Mouse (Mus musculus): Measurements from ENCODE around the gene Rnf213.

The Rnf213 gene

DNA sequence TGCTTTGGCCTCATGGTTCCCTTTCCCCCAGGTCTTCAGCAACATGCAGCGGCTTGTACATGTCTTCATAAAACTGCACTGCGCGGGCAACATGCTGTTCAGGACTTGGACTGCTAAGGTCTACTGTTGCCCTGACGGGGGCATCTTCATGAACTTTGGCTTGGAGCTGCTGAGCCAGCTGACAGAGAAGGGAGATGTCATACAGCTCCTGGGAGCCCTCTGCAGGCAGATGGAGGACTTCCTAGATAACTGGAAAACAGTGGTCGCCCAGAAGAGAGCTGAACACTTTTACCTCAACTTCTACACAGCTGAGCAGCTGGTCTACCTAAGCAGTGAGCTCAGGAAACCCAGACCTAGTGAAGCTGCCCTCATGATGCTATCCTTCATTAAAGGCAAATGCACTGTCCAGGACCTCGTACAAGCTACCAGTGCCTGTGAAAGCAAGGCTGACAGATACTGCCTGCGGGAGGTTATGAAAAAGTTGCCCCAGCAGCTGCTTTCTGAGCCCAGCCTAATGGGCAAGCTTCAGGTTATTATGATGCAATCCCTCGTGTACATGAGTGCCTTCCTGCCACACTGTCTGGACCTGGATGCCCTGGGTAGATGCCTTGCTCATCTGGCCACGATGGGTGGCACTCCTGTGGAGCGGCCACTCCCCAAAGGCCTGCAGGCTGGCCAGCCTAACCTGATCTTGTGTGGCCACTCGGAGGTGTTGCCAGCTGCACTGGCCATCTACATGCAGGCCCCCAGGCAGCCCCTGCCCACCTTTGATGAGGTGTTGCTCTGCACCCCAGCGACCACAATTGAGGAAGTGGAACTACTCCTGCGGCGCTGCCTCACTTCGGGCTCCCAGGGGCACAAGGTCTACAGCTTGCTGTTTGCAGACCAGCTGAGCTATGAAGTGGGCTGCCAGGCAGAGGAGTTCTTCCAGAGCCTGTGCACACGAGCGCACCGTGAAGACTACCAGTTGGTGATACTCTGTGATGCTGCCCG is 43.3 kb downstream of the Rnf213 start:
- DNase-seq (ENCODE audit: low read depth, low spot score) = peak; percentile 94

DNA sequence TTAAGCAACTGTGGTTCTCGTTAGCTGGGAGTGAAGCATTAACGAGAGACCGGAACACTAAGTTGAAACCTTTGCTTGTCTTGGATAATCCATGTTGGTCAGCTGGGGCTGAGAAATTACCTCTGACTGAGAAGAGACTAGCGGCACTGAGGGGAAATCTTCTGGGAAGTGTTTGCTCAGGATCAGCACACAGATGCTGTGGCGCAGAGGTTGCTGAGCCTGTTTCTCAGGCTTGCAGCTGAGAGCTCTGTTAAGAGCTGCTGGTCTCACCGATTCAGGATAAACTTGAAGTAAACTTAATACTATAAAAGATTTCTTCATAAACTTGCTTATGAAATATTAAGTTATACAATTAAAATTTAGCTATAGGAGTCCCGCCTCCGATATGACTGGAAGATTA is 45.9 kb downstream of the Rnf213 start:
- no peak for DNase-seq (ENCODE audit: low read depth, low spot score)

DNA sequence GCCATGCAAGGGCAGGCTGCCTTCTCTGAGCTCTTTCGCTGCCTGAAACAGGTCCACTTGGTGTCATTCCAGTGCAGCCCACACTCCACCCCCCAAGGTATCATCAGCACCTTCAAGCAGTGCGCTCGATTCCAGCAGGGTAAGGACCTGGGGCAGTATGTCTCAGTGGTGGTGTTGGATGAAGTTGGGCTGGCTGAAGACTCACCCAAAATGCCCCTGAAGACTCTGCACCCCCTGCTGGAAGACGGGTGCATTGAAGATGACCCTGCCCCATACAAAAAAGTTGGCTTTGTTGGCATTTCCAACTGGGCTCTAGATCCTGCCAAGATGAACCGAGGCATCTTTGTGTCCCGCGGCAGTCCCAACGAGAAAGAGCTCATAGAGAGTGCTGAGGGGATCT is 49.3 kb downstream of the Rnf213 start:
- peak; percentile 13 for DNase-seq (ENCODE audit: low read depth, low spot score)

DNA sequence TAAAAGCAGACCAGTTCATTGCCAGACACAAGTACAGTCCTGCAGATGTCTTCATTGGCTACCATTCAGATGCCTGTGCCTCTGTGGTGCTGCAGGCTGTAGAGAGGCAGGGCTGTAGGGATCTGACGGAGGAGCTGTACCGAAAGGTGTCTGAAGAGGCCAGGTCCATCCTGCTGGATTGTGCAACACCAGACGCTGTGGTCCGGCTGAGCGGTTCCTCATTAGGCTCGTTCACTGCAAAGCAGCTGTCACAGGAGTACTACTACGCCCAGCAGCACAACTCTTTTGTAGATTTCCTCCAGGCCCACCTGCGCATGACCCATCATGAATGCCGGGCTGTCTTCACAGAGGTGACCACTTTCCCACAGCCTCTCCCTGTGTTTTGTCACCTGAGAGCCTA is 50.5 kb downstream of the Rnf213 start:
- no peak for DNase-seq (ENCODE audit: low read depth, low spot score)

DNA sequence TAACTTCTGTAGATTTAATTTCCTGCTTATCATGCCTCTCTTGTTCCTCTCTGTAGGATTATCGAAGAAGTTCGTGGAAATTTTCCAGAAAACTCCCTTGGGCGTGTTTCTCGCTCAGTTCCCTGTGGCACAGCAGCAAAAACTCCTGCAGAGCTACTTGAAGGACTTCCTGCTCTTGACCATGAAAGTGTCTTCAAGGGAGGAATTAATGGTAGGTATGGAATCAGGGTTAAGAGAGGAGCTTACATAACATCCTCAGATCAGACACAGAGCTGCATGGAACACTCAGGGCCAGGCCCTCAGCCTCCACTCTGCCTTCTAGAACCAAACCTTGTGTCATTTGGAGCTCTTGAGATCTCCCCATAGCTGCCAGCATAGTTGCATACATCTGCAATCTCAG is 63.2 kb downstream of the Rnf213 start:
- DNase-seq (ENCODE audit: low read depth, low spot score) = no peak

DNA sequence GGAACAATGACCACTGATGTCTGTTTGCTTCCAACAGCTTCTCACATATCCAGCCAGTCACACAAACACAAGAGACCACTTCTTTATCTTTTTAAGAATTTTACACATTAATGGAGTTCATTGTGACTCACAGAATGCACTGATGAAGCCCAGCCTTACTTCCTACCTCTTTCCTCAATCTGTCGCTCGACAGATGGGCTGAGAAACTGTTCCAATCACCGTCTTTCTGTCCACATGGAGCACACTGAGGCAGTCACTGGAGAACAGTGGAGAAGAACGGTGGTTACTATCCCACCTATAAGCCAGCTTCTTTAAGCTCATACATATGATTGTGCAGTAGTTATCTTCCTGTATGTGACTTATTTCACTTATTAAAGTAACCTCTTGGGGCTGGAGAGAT is 85.0 kb downstream of the Rnf213 start:
- no peak for DNase-seq (ENCODE audit: low read depth, low spot score)

DNA sequence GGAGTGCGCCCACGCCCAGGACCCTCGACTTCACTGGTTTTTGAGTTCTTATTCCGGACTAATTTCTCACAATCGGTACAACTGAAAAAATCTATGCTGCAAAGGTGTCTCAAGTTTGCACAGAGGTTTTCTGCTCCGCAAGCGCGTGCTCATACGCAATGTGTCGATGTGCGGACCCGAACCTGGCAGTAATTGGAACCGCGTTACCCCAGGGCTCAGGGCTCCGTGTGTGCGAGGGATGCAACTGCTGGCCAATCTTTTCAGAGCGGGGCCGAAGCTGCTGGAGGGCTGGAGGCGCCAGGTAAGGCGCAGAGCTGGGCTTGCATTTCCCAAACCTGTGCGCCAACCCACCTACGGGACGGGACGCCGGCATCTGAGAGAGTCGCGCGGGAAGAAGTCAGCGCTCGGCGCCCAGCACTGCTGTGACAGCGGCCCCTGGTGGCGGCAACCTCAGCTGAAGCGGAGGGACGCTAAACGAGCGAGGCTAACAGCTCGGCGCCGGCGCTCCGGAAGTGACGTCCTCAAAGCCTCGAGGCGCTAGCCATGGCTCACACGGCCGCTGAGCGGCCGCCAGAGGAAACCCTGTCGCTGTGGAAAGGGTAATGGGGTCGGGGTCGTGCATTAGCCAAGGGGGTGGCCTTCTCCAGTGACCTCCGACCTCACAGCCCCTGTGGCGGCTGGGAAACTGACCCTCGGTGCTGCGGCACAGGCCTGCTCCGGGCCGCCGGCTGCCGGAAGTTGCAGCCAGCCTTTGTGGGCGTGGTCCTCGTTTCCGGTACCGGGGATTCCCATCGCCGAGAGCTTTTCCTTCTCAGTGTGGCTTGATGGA is 98.2 kb downstream of the Rnf213 start, which contains the start of gene Endov:
Gene Endov, plus strand, starts transcription at position 487 of the 829 bp plus-strand sequence.
- peak; percentile 99 for DNase-seq (ENCODE audit: low read depth, low spot score)

DNA sequence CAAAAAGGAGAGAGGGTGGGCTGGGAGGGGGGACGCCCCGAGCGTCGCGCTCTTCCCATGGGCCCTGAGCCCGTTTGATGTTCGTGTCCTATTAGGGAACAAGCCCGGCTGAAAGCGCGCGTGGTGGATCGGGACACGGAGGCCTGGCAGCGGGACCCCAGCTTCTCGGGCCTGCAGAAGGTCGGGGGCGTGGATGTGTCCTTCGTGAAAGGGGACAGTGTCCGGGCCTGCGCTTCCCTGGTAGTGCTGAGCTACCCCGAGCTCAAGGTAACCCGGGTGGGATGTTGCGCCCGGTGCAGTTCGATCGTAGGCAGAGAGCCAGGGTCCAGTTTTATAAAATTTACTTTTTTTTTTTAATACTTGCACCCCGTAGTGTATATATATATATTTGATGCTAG is 98.8 kb downstream of the Rnf213 start:
- DNase-seq (ENCODE audit: low read depth, low spot score) = no peak

DNA sequence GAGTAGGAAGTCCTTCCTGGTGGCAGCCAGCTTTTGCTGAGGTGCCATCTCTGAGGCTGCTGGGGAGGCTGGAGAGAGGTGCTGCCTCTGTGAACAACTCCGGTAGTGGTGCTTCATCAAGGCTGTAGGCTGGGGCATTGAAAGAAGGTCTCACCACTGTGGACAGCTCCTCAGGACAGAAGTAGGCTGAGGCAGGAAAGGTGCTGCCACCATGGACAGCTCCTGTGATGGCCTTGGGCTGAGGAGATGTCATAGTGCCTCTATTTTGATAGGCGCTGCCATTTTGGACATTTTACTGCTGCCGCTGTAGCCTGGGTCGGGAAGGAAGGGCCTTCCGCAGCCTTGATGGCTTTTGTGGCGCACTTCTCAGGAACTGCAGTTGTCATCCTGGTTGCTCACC is 99.9 kb downstream of the Rnf213 start:
- peak; percentile 39 for DNase-seq (ENCODE audit: low read depth, low spot score)

DNA sequence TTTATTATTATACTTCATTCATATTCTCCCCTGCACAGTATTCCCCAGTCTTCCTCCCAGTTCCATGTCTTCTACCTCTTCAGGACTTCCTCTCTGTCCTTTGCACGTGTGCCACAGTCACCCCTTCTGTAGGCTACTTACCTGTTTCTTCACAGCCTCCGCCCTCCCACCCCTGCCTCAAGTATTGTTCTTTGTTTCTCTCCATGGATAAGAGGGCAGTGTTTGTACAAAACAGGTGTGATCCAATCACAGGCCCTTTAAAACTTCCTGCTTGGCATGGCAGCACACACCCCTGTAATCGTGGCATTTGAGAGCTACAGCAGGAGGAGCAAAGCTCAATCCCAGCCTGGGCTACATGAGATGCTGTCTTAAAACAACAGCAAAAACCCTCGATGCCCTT is 100.6 kb downstream of the Rnf213 start:
- no peak for DNase-seq (ENCODE audit: low read depth, low spot score)

DNA sequence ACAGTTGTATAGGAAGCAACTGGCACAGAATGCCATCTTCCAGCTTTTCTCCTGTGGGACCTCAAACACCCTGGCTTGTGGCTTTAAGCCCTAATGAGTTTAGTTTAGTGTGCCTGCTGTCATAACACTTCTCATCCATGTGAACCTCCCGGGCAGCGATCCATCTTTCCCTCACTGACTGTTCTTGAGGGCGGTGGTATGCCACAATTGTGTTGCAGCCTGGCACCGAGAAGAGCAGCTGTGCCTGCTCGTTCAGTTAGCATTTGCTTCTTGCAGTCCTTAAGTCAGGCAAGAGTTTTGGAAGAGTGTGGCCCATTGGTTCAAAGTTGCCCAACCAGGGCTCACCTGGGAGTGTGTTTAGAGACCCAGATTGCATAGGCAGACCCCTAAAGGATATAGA is 103.2 kb downstream of the Rnf213 start:
- DNase-seq (ENCODE audit: low read depth, low spot score) = no peak

DNA sequence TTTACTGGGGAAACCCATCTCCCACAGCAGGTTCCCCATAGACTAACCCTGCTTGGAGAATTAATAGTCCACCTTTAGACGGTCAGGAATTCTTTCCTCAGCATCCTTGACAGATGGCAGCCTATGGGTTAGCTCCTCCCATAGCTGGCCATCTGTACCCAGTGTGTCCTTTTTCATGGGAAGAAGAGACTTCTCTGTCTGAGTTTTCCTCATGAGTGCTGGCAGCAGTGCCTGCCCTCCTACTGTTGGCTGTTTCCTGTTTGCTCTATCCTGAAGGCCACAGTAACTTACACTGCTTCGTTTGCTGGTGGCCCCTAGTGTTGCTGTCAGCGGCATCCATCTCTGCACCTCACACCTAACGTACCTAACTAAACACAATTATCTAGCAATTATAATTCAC is 104.6 kb downstream of the Rnf213 start:
- no peak for DNase-seq (ENCODE audit: low read depth, low spot score)

DNA sequence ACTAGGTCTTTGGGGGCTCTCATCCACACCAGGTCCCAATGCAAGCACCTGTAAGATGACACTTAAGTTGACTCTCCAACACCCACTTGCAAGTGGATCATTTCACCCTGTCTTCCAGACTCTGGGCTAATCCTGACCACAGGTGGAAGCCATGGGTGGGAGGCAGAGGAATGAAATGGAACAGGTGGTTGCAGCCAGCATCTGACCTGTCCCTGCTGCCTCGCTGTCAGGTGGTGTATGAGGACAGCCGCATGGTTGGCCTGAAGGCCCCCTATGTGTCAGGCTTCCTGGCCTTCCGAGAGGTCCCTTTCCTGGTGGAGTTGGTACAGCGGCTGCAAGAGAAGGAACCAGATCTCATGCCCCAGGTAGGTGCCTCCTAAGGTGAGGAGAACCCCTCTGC is 106.4 kb downstream of the Rnf213 start:
- DNase-seq (ENCODE audit: low read depth, low spot score) = no peak

DNA sequence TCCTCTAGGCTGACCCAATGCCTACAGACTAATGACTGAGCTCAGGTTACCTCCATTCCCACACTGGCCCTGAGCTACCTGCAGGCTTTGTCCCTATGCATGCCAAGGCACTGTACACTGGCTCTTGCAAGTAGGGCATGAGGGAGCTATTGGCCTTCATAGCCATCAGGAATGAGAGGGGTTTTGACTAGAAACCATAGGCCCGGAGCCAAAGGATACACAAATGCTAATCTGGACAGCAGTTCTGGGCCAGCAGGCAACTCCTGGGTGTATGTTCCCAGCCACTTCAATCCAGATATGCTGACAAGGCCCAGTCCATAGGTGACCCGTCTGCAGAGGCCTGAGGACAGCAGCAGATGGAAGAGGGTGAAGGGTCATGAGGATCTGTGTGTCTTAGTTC is 107.1 kb downstream of the Rnf213 start:
- DNase-seq (ENCODE audit: low read depth, low spot score) = no peak

DNA sequence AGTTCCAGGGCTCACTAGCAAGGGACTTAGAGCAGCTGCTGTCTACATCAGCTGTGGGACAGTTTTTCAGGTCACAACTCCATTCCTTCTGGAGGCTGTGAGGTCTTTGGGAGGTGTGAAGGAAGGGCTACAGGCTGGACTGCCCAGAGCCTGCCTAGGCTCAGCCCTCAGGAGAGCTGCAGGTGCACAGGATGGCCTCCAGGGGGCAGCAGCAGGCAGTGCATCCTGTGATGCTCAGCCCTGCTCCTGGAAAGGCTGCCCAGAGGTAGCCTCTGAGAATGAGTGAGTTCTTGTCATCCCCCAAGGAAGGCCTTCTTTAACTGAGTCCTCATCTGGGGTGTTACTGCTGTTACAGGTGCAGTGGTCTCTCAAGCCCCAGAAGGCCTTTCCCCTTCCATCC is 110.8 kb downstream of the Rnf213 start:
- peak; percentile 60 for DNase-seq (ENCODE audit: low read depth, low spot score)

DNA sequence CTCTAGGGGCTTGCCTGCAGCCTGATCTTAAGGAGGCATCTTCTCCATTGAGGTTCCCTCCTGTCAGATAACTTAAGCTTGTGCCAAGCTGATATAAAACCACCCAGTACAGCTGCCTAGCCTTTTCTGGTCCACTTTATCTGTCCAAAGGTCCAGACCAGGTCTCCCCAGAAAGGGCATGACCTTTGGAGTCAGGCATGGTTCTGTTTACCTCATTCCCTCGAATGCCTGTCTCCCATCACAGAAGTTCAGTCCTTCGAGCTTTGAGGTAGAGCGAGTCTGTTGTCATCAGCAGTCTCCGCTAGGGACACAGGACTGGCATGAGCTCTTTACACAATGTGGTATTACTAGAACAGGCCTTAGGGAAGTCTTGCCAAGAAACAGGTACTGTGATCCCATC is 113.5 kb downstream of the Rnf213 start:
- no peak for DNase-seq (ENCODE audit: low read depth, low spot score)

DNA sequence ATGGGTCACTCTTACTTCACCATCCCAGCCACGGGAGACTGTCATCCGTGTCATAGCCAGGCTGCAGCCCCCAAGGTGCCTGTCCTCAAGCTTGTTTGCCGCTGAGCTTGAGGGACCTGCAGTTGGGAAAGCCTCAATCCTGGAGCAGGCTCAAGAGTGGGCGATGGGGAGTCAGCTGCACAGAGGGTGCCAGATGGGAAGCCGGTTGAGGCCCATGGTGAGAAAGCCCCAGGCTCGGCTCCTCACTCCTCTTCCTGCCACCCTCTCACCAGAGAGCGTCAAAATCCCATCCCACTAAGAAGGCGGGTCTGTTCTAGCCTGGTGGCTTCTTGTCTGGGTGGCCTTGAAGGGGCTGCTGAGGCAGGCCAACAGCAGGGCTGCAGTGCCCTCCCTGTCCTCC is 114.9 kb downstream of the Rnf213 start:
- DNase-seq (ENCODE audit: low read depth, low spot score) = no peak

DNA sequence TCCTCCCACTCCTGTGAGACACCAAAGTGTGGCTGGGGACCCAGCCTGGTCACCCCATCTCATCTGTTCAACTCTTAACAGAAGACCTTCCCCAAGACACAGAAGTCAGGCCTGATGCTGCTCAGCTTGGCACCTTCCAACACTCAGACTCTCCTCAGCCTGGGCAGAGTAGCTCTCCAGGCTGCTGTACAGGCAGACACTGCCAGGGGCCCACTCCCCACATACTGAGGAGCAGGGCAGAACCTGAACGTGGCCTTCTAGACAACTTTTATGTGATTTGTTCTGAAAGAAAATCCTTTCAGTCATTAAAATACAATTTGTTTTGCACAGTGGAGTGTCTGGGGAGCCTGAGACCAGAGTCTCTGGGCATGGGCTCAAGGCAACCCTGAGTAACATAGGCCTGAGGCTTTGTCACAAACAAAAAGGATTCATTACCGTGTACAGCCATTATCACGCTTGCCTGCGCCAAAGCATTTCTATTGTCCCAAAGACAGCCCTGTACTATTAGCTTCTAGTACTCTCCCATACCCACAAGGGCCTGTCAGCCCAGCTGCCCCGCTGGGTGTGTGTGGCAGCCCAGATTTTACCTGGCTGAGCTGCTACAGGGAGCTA is 116.4 kb downstream of the Rnf213 start:
- no peak for DNase-seq (ENCODE audit: low read depth, low spot score)

DNA sequence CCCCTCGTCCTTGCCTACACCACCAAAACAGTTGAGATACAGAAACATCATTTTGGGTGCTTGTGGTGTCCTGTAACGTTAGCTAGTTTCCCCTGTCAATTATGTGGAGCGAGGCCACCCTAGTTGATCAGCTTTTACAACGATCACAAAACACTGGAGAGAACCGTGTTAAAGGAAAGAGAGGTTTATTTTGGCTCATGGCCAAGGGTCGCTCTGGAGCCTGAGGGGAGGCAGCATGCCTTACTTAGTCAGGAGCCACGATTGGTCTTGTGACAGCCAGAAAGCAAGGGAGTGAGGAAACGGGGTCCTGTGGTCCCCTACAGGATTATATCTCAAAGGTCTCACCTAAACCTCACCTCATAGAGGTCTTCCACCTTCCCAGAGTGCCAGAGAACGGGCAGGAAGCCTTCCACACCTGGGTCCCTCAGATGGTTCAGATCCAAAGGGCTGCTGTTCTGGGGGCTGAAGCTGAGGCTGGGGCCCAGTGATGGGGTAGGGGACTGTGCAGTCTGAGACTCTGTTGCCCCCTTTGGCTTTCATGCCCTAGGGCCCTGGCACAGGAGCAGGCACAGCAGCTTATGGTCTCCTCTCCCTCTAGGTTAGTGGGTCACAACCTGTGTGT is 120.2 kb downstream of the Rnf213 start:
- DNase-seq (ENCODE audit: low read depth, low spot score) = no peak

DNA sequence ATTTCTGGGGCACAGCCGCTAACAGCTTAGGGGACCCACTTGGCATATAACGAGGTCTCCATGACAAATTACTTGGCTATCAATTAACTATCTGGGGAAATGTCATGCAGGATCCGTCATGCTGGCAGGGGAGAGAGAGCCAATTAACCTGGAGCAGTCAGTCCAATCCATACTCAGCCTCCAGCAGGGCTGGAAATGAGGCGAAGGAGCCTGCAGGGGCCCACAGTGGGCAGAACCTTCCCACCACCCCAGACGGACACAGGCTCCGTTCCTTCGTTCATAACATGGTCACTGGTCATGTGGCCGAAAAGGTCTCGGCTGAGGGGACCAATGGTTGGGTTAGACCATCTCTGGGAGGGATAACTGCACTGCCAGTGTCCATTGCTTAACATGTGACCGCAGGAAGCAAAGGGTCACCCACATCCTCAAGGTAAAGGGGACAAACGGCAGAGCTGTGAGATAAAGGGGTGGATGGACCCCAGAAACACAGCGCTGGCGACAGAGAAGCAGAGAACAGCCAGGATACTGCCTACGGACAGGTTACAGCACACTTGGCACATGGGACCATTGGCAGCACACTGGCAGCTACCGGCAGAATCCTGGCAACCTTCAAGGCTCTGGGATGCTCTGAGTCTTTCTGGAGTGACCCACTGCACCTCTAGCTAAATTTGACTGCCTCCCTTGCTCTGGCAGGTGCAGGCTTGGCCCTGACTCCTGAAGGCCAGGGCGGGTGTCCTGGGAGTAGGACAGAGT is 121.4 kb downstream of the Rnf213 start:
- DNase-seq (ENCODE audit: low read depth, low spot score) = no peak

Data from A20 (cell line).